Mouse (Mus musculus) erythroblast, embryonic 14.5 days (primary cell): Measurements from ENCODE around the gene Als2cr12.

Source experiments
- GATA1 ChIP-seq: IDR thresholded peaks from 2 replicates; pipeline ENCODE4 v1.6.1; 2012; ENCODE audit warnings: low read length, inconsistent platforms, mixed read lengths
- TAL1 ChIP-seq: IDR thresholded peaks from 3 replicates; pipeline ENCODE4 v1.6.1; 2012; ENCODE audit warnings: low read length, inconsistent platforms, mixed read lengths

DNA sequence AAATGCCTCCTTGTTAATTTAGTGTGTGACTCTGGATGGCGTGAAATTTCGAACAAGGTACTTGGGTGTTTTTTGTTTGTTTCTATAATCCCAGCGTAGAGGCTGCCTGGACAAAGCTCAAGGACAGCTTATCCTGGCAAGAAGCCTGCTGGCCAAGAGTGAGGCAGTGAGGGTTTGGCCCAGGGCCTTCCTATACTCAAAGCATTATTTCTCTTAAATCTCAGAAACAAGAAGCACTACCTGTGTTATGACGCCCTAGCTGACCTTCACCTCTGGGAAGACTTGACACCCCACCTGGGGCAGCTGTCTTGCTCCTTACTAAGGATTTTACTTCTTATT lies 18.1 kb upstream of the Als2cr12 start:
- TF ChIP-seq TAL1 (no peak), GATA1 (no peak)
